Mouse (Mus musculus) layer of hippocampus, postnatal 14 days (tissue): Measurements from ENCODE around the gene Myh7. TPM values are rescaled to one million over a fixed set of nuclear protein-coding genes. Genes with fewer than 3 reads are reported as not detected.
"Not testable (repeated sequence)": the region's sequence is repeated elsewhere in the genome, so short reads cannot be mapped to it uniquely, and the experiment has no call there.

Experiments used
- DNase-seq, 2 experiments: peaks; one replicate each; pipeline ENCODE4 v3.0.0; 2021 to 2022; ENCODE audit warnings: low spot score in 2 of 2, mixed read lengths in 1 of 2
- total RNA-seq, 2 experiments: library from RNA; stranded (reverse); gene quantifications; 2 replicates each; pipeline ENCODE4 v1.2.3; 2021

The Myh7 gene
- total RNA-seq, 2 experiments from 2014 or later, result 4.0 to 5.4 TPM

DNA sequence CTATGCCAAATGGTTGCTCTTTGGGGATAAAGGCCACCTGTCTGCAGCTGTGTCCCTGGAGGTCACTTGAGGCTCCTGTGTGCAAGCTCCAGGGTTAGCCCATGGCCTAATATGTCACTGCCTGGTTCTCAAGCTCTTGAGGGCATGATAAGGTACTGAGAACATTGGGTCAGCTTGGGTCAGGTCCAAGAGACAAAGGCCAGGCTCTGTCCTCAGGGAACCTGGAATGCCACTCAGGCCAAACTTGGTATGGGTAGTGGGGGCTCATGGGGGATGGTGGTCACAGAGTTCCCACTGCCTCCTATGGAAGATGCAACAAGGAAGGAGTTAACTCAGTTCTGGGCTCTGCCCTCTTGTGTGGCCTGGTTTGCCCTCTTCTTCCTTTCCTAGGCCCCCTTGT lies 26.1 kb downstream of the Myh7 start:
- no peak for DNase-seq

GRCm38 (mm10) chr14:54967874-54968273 lies 26.6 kb downstream of the Myh7 start:
- no peak for DNase-seq

- DNase-seq, result no peak
These were observed 28.0 kb downstream of the Myh7 start, which contains the start of gene Myh6 for GRCm38 (mm10) chr14:54966320-54966977. Gene Myh6, minus strand, starts transcription at chr14:54966927.

- DNase-seq, result no peak
These were observed 28.8 kb downstream of the Myh7 start for GRCm38 (mm10) chr14:54965631-54966030.

DNA sequence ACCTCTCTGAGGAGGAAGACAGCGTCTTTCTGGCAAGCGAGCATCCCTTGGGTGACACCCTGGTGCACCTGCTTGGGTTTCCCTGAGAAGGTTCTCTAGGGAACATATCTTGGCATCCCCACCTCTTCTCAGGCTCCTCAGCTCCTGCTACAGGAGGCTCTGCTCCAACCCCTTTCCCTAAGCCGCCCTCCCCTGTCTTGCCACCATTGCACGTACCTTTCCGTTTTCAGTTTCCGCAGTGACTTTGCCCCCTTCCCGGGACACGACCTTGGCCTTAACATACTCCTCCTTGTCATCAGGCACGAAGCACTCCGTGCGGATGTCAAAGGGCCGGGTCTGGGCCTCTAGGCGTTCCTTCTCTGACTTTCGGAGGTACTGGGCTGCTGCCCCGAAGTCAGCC lies 29.4 kb downstream of the Myh7 start:
- no peak for DNase-seq

GRCm38 (mm10) chr14:54963727-54964126 lies 30.7 kb downstream of the Myh7 start:
- DNase-seq, result no peak

DNA sequence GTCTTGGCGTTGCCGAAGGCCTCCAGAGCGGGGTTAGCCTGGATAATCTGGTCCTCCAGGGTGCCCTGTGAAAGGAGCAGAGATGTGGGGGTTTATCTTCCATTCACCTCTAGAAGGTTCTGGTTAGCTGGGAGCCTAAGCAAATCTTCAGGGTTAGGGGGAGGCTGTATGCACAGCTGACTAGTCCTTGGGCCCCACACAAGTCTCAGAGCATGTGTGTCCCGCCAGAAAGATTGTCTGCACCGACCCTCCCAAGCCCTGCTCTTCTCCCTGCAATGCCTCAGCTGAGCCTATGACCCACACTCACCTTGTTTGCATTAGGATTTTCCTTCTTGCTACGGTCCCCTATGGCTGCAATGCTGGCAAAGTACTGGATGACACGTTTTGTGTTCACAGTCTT lies 31.7 kb downstream of the Myh7 start:
- DNase-seq, result no peak

DNA sequence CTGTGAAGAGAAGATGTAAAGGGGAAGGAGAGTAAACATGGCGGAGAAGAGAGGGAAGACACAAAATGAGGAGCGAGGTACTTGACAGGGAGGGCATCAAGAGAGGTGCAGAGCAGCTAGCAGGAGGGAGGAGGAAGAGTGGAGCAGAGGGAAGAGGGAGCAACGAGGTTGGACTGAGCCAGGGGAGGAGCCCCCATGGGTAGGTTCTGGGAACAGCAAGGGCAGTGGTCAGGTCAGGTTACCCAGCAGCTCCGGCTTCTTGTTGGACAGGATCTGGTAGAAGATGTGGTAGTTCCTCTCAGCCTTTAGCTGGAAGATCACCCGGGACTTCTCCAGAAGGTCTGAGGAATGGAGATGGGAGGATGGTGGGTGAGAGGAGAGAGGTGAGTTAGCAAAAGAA lies 32.9 kb downstream of the Myh7 start:
- no peak for DNase-seq

- DNase-seq, result peak; percentile 38 to 66
These were observed 33.7 kb downstream of the Myh7 start for GRCm38 (mm10) chr14:54960769-54961168.

DNA sequence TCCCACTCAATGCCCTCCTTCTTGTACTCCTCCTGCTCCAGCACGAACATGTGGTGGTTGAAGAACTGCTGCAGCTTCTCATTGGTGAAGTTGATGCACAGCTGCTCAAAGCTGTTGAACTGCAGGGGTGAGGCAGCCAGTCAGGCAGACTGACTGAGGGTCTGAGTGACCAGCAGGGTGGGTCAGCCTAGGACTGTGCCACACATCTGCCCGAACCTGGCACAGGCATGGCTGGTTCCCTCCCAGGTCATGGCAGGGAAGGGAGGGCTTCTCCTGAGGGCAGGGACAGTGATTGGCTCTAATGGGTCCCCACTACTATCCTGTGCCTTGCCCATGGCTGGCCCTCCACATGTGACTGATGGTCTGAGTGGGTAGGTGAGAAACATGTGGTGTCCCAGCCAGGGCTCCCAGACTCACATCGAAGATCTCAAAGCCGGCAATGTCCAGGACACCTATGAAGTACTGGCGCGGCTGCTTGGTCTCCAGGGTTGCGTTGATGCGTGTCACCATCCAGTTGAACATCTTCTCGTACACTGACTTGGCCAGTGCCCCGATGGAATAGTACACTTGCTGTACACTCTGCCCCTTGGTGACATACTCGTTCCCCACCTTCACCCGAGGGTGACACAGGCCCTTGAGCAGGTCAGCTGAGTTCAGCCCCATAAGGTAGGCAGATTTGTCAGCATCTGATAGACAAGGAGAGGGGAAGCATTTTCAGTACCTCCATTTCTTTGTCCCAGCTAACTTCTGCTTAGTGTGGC lies 34.4 kb downstream of the Myh7 start:
- not testable (repeated sequence) for DNase-seq

GRCm38 (mm10) chr14:54959197-54959596 lies 35.2 kb downstream of the Myh7 start:
- no peak for DNase-seq

- DNase-seq, result no peak
These were observed 35.9 kb downstream of the Myh7 start for GRCm38 (mm10) chr14:54958503-54958902.

DNA sequence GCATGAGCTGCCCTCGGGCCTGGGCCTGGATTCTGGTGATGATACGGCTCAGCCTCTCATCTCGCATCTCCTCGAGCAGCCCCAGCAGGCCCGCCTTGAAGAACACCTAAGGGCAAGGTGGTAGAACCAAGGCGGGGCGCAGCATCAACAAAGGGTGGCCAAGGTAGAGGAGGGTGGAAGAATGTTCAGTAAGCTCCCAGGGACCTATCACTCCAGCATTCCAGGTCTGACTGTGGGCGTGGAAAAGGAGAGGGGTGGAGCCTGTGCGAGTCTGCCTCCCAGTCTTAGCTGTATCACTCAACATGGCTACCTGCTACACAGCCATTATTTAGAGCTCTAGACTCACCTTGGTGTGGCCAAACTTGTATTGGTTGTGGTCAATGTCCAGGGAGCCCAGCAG lies 37.9 kb downstream of the Myh7 start:
- DNase-seq, result no peak

DNA sequence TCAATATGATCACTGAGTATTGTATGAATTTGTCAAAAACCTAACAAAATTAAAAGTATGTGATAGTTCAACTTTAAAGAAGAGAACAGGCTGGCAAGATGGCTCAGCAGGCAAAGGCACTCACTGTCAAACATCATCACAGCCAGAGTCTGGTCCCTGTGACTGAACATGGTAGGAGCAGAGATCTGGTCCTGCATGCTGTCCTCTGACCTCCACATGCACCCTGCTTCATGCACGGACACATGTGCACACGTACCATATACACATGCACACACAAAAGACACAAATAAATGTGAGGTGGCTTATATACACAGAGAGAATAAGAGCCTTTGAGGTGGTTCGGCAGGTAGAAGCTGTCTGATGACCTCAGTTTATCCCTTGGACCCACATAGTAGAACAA lies 38.9 kb downstream of the Myh7 start:
- no peak for DNase-seq

- DNase-seq, result no peak
These were observed 40.0 kb downstream of the Myh7 start for GRCm38 (mm10) chr14:54954474-54954873.

GRCm38 (mm10) chr14:54953664-54954206 lies 40.7 kb downstream of the Myh7 start:
- no peak for DNase-seq

GRCm38 (mm10) chr14:54951587-54951986 lies 42.8 kb downstream of the Myh7 start:
- no peak for DNase-seq

- no peak for DNase-seq
These were observed 43.9 kb downstream of the Myh7 start for GRCm38 (mm10) chr14:54950493-54950892.

DNA sequence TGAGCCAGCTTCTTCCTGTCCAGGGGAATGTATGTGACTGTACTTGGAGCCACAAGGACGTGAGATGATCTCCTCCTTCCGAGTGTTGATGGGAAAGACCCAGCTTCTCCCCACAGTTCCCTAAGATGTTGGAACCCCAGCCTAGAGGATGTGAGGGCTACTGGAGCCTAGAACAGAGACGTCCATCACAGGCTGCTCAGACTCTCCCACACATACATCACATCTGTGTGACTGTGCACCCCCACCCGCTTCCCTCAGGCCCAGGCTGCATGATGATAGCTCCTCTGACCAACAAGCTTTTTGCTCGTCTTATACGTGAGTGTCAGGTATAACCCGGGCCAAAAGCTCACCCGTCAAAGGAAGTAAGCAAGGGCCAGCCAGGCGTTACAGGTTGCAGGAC lies 45.6 kb downstream of the Myh7 start:
- no peak for DNase-seq

- DNase-seq, result not testable (repeated sequence)
These were observed 47.4 kb downstream of the Myh7 start for GRCm38 (mm10) chr14:54947008-54947407.

- DNase-seq, result no peak
These were observed 48.3 kb downstream of the Myh7 start for GRCm38 (mm10) chr14:54945975-54946704.

GRCm38 (mm10) chr14:54944939-54945338 lies 49.5 kb downstream of the Myh7 start:
- DNase-seq, result no peak
